Mouse (Mus musculus) midbrain, embryonic 10.5 days (tissue): Measurements from ENCODE around the gene Elp5. TPM values are rescaled to one million over a fixed set of nuclear protein-coding genes. Genes with fewer than 3 reads are reported as not detected.

Source experiments
- DNase-seq: peaks from one replicate; pipeline ENCODE4 v3.0.0-alpha.2; 2017; ENCODE audit warnings: low spot score
- H3K27ac ChIP-seq: fragments of 300-500 bp; sonication (generic); replicated peaks from 2 replicates; pipeline ENCODE4 v1.5.1; 2016; ENCODE audit warnings: mild to moderate bottlenecking
- H3K27me3 ChIP-seq: fragments of 300-500 bp; sonication (generic); 2 replicates; pipeline ENCODE4 v1.6.1; 2016; ENCODE audit warnings: low read depth, mild to moderate bottlenecking; ENCODE audit not compliant: poor library complexity, severe bottlenecking
- H3K36me3 ChIP-seq: fragments of 300-500 bp; sonication (generic); 2 replicates; pipeline ENCODE4 v1.6.1; 2016; ENCODE audit warnings: mild to moderate bottlenecking, moderate library complexity
- H3K4me1 ChIP-seq: fragments of 300-500 bp; sonication (generic); 2 replicates; pipeline ENCODE4 v1.6.1; 2016
- H3K4me3 ChIP-seq: fragments of 300-500 bp; sonication (generic); 2 replicates; pipeline ENCODE4 v1.5.1; 2016; ENCODE audit warnings: mild to moderate bottlenecking, moderate library complexity
- H3K9me3 ChIP-seq: fragments of 300-500 bp; sonication (generic); replicated peaks from 2 replicates; pipeline ENCODE4 v1.6.1; 2016; ENCODE audit warnings: mild to moderate bottlenecking
- WGBS: fragments of 180-500 bp; shearing (Covaris S2); methylation state at CpG from one replicate; pipeline ENCODE4 v1.1.7; 2016; 5-methylcytosine and 5-hydroxymethylcytosine counted together
- polyA plus RNA-seq: library from polyadenylated mRNA; unstranded; fragments of >200 nt; fragmentation: Nextera tagmentation; extraction: Ambion mirVana; gene quantifications from 2 replicates; pipeline ENCODE4 v1.2.1, GENCODE M21; 2016

The Elp5 gene
- 151 and 155 TPM in 2 replicates for polyA plus RNA-seq

- H3K27ac ChIP-seq = peak within 1 kb of the TSS; percentile 99
- H3K4me3 ChIP-seq = peak within 1 kb of the TSS; percentile 99
- no peak for DNase-seq
- peaks cover 39% of the 10 kb centered on the region for H3K4me1 ChIP-seq
- no peaks in the 10 kb centered on the region for H3K9me3 ChIP-seq
- peaks cover 60% of the 10 kb centered on the region for H3K36me3 ChIP-seq
- WGBS = 65% methylated on average over 8 of the region's 8 CpGs
- H3K27me3 ChIP-seq = no peaks in the 10 kb centered on the region
Measured at GRCm38 (mm10) chr11:69982225-69982624, at the start of gene Elp5. Gene Elp5 (minus strand): TSS chr11:69982517.

GRCm38 (mm10) chr11:70031321-70031670 lies 49.0 kb upstream of the Elp5 start:
- no peaks in the 10 kb centered on the region for H3K9me3 ChIP-seq
- no peaks in the 10 kb centered on the region for H3K27me3 ChIP-seq
- WGBS = 96% methylated on average over 11 of the region's 11 CpGs
- peaks cover 49% of the 10 kb centered on the region for H3K4me1 ChIP-seq
- H3K36me3 ChIP-seq = peaks cover 47% of the 10 kb centered on the region
- no peak for DNase-seq
- H3K27ac ChIP-seq = peak overlapping the region; percentile 88; the same call in 1 of the 2 replicates
- H3K4me3 ChIP-seq = no peak overlapping the region

GRCm38 (mm10) chr11:70030651-70031320 lies 48.5 kb upstream of the Elp5 start:
- peak overlapping the region; percentile 88 for H3K27ac ChIP-seq
- 95% methylated on average over 28 of the region's 28 CpGs for WGBS
- H3K36me3 ChIP-seq = peaks cover 47% of the 10 kb centered on the region
- H3K27me3 ChIP-seq = no peaks in the 10 kb centered on the region
- H3K9me3 ChIP-seq = no peaks in the 10 kb centered on the region
- peaks cover 54% of the 10 kb centered on the region for H3K4me1 ChIP-seq
- peak overlapping the region; percentile 57; the same call in 1 of the 2 replicates for H3K4me3 ChIP-seq
- no peak for DNase-seq

- Histone ChIP-seq H3K27ac (peak overlapping the region; percentile 88), H3K9me3 (no peaks in the 10 kb centered on the region), H3K4me3 (peak overlapping the region; percentile 57), H3K27me3 (no peaks in the 10 kb centered on the region), H3K36me3 (peaks cover 44% of the 10 kb centered on the region), H3K4me1 (peaks cover 62% of the 10 kb centered on the region)
- 43% methylated on average over 11 of the region's 11 CpGs for WGBS
- DNase-seq = no peak
Measured at GRCm38 (mm10) chr11:70029829-70030550, 47.7 kb upstream of the Elp5 start.

GRCm38 (mm10) chr11:70029130-70029801 lies 46.9 kb upstream of the Elp5 start:
- peak overlapping the region; percentile 88 for H3K27ac ChIP-seq
- under 1% methylated on average over 20 of the region's 20 CpGs for WGBS
- H3K4me1 ChIP-seq = peaks cover 70% of the 10 kb centered on the region
- DNase-seq = peak; percentile 99
- no peaks in the 10 kb centered on the region for H3K27me3 ChIP-seq
- peak overlapping the region; percentile 57 for H3K4me3 ChIP-seq
- H3K9me3 ChIP-seq = no peaks in the 10 kb centered on the region
- H3K36me3 ChIP-seq = peaks cover 39% of the 10 kb centered on the region

- H3K4me1 ChIP-seq = peaks cover 77% of the 10 kb centered on the region
- H3K36me3 ChIP-seq = peaks cover 32% of the 10 kb centered on the region
- DNase-seq = no peak
- H3K9me3 ChIP-seq = no peaks in the 10 kb centered on the region
- H3K27me3 ChIP-seq = no peaks in the 10 kb centered on the region
- H3K27ac ChIP-seq = peak overlapping the region; percentile 88
- WGBS = 23% methylated on average over 12 of the region's 12 CpGs
- peak overlapping the region; percentile 57 for H3K4me3 ChIP-seq
Measured at GRCm38 (mm10) chr11:70028401-70029129, 46.2 kb upstream of the Elp5 start.

- no peak for DNase-seq
- 42% methylated on average over 9 of the region's 9 CpGs for WGBS
- no peaks in the 10 kb centered on the region for H3K9me3 ChIP-seq
- peak overlapping the region; percentile 88 for H3K27ac ChIP-seq
- peaks cover 88% of the 10 kb centered on the region for H3K4me1 ChIP-seq
- H3K4me3 ChIP-seq = peak overlapping the region; percentile 57
- peaks cover 20% of the 10 kb centered on the region for H3K36me3 ChIP-seq
- no peaks in the 10 kb centered on the region for H3K27me3 ChIP-seq
Measured at GRCm38 (mm10) chr11:70027397-70027796, 45.1 kb upstream of the Elp5 start.

GRCm38 (mm10) chr11:70026689-70027088 lies 44.4 kb upstream of the Elp5 start:
- H3K4me1 ChIP-seq = peaks cover 95% of the 10 kb centered on the region
- peaks cover 13% of the 10 kb centered on the region for H3K36me3 ChIP-seq
- peak overlapping the region; percentile 88 for H3K27ac ChIP-seq
- H3K9me3 ChIP-seq = no peaks in the 10 kb centered on the region
- WGBS = under 1% methylated on average over 19 of the region's 19 CpGs
- H3K4me3 ChIP-seq = peak overlapping the region; percentile 57
- no peaks in the 10 kb centered on the region for H3K27me3 ChIP-seq
- DNase-seq = peak; percentile 75

GRCm38 (mm10) chr11:70024151-70024514 lies 41.8 kb upstream of the Elp5 start:
- H3K27ac ChIP-seq = peak overlapping the region; percentile 81
- peak overlapping the region; percentile 57 for H3K4me3 ChIP-seq
- no peak for DNase-seq
- H3K4me1 ChIP-seq = peaks cover 94% of the 10 kb centered on the region
- no peaks in the 10 kb centered on the region for H3K9me3 ChIP-seq
- 12% methylated on average over 6 of the region's 6 CpGs for WGBS
- H3K27me3 ChIP-seq = no peaks in the 10 kb centered on the region
- no peaks in the 10 kb centered on the region for H3K36me3 ChIP-seq

GRCm38 (mm10) chr11:70023481-70024150 lies 41.3 kb upstream of the Elp5 start:
- Histone ChIP-seq H3K27me3 (no peaks in the 10 kb centered on the region), H3K27ac (peak overlapping the region; percentile 81), H3K4me3 (peak overlapping the region; percentile 57), H3K36me3 (no peaks in the 10 kb centered on the region), H3K4me1 (peaks cover 94% of the 10 kb centered on the region), H3K9me3 (no peaks in the 10 kb centered on the region)
- DNase-seq = peak; percentile 77
- 4% methylated on average over 26 of the region's 29 CpGs for WGBS

- H3K9me3 ChIP-seq = no peaks in the 10 kb centered on the region
- no peaks in the 10 kb centered on the region for H3K36me3 ChIP-seq
- H3K4me3 ChIP-seq = peak overlapping the region; percentile 77
- no peaks in the 10 kb centered on the region for H3K27me3 ChIP-seq
- peaks cover 94% of the 10 kb centered on the region for H3K4me1 ChIP-seq
- peak; percentile 100 for DNase-seq
- 2% methylated on average over 38 of the region's 40 CpGs for WGBS
- peak overlapping the region; percentile 96 for H3K27ac ChIP-seq
Measured at GRCm38 (mm10) chr11:70021264-70022132, 39.2 kb upstream of the Elp5 start.
